Mouse (Mus musculus) stomach, embryonic 15.5 days (tissue): ENCODE data around the gene Zglp1. TPM values are rescaled to one million over a fixed set of nuclear protein-coding genes. Genes with fewer than 3 reads are reported as not detected.

Source experiments
- ATAC-seq: fragments of 200-750 bp; cut with Nextera tagmentation; 2 replicates; pipeline ENCODE4 v1.8.0; 2017; ENCODE audit warnings: low read depth, moderate number of reproducible peaks, moderate TSS enrichment; ENCODE audit not compliant: insufficient read depth, low FRiP score
- H3K27ac ChIP-seq: fragments of 300-500 bp; sonication (generic); 2 replicates; pipeline ENCODE4 v1.5.1; 2015; ENCODE audit warnings: mild to moderate bottlenecking, inconsistent platforms
- H3K27me3 ChIP-seq: fragments of 300-500 bp; sonication (generic); replicated peaks from 2 replicates; pipeline ENCODE4 v1.6.1; 2015; ENCODE audit warnings: inconsistent platforms
- H3K36me3 ChIP-seq: fragments of 300-500 bp; sonication (generic); 2 replicates; pipeline ENCODE4 v1.6.1; 2015; ENCODE audit warnings: inconsistent platforms
- H3K4me1 ChIP-seq: fragments of 300-500 bp; sonication (generic); 2 replicates; pipeline ENCODE4 v1.6.1; 2015; ENCODE audit warnings: inconsistent platforms
- H3K4me2 ChIP-seq: fragments of 300-500 bp; sonication (generic); 2 replicates; pipeline ENCODE4 v1.6.1; 2015; ENCODE audit warnings: mild to moderate bottlenecking, inconsistent platforms
- H3K4me3 ChIP-seq: fragments of 300-500 bp; sonication (generic); replicated peaks from 2 replicates; pipeline ENCODE4 v1.5.1; 2015; ENCODE audit warnings: inconsistent platforms
- H3K9ac ChIP-seq: fragments of 300-500 bp; sonication (generic); 2 replicates; pipeline ENCODE4 v1.6.1; 2015; ENCODE audit warnings: inconsistent platforms
- H3K9me3 ChIP-seq: fragments of 300-500 bp; sonication (generic); 2 replicates; pipeline ENCODE4 v1.6.1; 2016; ENCODE audit warnings: inconsistent platforms
- WGBS: fragments of 180-500 bp; shearing (Covaris S2); methylation state at CpG from one replicate; pipeline ENCODE4 v1.1.7; 2015; 5-methylcytosine and 5-hydroxymethylcytosine counted together
- polyA plus RNA-seq: library from polyadenylated mRNA; unstranded; fragments of >200 nt; fragmentation: Nextera tagmentation; extraction: Ambion mirVana; gene quantifications from 2 replicates; pipeline ENCODE4 v1.2.1, GENCODE M21; 2015

Gene Zglp1
- polyA plus RNA-seq, 1 experiment from 2014 or later = not detected

- Histone ChIP-seq H3K27me3 (peaks cover 66% of the 10 kb centered on the region), H3K4me3 (peak overlapping the region; percentile 54), H3K9me3 (no peaks in the 10 kb centered on the region), H3K27ac (no peak overlapping the region), H3K4me2 (peak overlapping the region; percentile 98), H3K9ac (peak overlapping the region; percentile 26; the same call in 1 of the 2 replicates), H3K36me3 (no peaks in the 10 kb centered on the region), H3K4me1 (peaks cover 49% of the 10 kb centered on the region)
- 6% methylated on average over 7 of the region's 7 CpGs for WGBS
- ATAC-seq = no peak
These were observed 34.4 kb downstream of the Zglp1 start for GRCm38 (mm10) chr9:21032491-21032890.

DNA sequence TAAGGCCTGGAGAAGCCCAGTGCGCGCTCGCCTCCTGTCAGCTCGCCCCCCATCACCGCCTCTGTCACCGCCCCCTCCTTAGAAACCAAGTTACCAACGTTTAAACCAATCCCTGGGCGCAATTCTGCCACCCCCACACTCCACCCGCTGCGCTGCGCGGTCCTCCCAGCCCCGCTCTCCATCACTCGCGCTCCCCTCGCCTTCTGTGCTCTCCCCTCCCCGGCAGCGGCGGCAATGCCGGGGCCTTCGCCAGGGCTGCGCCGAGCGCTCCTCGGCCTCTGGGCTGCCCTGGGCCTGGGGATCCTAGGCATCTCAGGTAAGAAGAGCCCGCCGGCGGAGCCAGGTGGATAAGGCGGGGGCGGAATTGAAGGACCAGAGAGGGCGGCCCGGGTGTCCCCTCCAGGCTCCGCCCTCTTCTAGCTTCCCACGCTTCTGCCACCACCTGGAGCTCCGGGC is 35.0 kb downstream of the Zglp1 start, which contains the start of gene Icam5:
TSS of gene Icam5 (plus strand) at position 178 of the 456 bp plus-strand sequence.
- Histone ChIP-seq H3K9me3 (no peaks in the 10 kb centered on the region), H3K27ac (peak within 1 kb of the TSS; percentile 55; the same call in 1 of the 2 replicates), H3K4me3 (peak within 1 kb of the TSS; percentile 54), H3K4me1 (peaks cover 44% of the 10 kb centered on the region), H3K27me3 (peaks cover 63% of the 10 kb centered on the region), H3K9ac (peak within 1 kb of the TSS; percentile 26; the same call in 1 of the 2 replicates), H3K4me2 (peak within 1 kb of the TSS; percentile 98), H3K36me3 (no peaks in the 10 kb centered on the region)
- ATAC-seq = no peak
- under 1% methylated on average over 35 of the region's 35 CpGs for WGBS

DNA sequence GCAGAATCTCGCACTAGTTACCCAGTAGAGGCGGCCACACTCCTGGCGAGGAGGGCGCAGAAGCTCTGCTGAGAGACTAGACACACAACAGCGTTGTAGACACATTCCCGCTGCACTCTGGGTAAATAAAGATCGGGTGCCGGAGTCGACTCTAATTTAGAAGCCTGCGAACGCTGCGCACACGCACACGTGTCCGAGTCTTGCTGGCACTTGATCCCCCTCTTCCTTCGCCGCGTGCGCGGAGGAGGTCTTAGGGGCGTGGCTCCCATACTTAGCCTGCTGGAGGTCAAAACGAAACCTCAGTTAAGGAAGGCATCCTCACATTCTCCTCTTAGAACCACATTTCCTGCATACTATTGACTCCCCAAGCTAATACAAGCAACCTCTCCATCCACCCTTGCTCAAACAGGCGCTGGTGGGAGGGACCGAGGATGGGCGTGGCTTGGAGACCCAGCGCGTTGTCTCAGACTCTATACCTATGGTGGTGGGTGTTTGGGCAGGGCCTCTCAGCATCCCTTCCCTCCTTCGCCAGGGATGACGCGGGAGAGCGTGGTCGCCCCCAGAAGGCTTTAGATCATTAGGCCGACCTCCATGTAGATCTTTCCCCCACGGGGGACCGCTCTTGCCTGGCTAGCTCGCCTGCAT is 35.5 kb downstream of the Zglp1 start:
- peak overlapping the region; percentile 55; the same call in 1 of the 2 replicates for H3K27ac ChIP-seq
- H3K36me3 ChIP-seq = no peaks in the 10 kb centered on the region
- H3K4me1 ChIP-seq = peaks cover 44% of the 10 kb centered on the region
- H3K9ac ChIP-seq = no peak overlapping the region; the same call in 1 of the 2 replicates
- ATAC-seq = no peak; the same call in 1 of the 2 replicates
- under 1% methylated on average over 36 of the region's 36 CpGs for WGBS
- no peaks in the 10 kb centered on the region for H3K9me3 ChIP-seq
- H3K4me3 ChIP-seq = peak overlapping the region; percentile 54
- peaks cover 57% of the 10 kb centered on the region for H3K27me3 ChIP-seq
- peak overlapping the region; percentile 98 for H3K4me2 ChIP-seq

GRCm38 (mm10) chr9:21030781-21031250 is 36.1 kb downstream of the Zglp1 start:
- Histone ChIP-seq H3K4me3 (peak overlapping the region; percentile 54), H3K27ac (peak overlapping the region; percentile 55; the same call in 1 of the 2 replicates), H3K4me1 (peaks cover 44% of the 10 kb centered on the region), H3K4me2 (peak overlapping the region; percentile 98), H3K9ac (no peak overlapping the region), H3K9me3 (no peaks in the 10 kb centered on the region), H3K27me3 (peaks cover 52% of the 10 kb centered on the region), H3K36me3 (no peaks in the 10 kb centered on the region)
- WGBS = 0% methylated on average over 13 of the region's 13 CpGs
- peak; percentile 73; the same call in 1 of the 2 replicates for ATAC-seq

- Histone ChIP-seq H3K27me3 (peaks cover 45% of the 10 kb centered on the region), H3K4me1 (peaks cover 44% of the 10 kb centered on the region), H3K9me3 (no peaks in the 10 kb centered on the region), H3K27ac (no peak overlapping the region), H3K36me3 (no peaks in the 10 kb centered on the region), H3K4me3 (peak overlapping the region; percentile 54), H3K4me2 (peak overlapping the region; percentile 98), H3K9ac (no peak overlapping the region)
- WGBS = 24% methylated on average over 22 of the region's 22 CpGs
- ATAC-seq = no peak
These were observed 36.8 kb downstream of the Zglp1 start for GRCm38 (mm10) chr9:21030055-21030600.

DNA sequence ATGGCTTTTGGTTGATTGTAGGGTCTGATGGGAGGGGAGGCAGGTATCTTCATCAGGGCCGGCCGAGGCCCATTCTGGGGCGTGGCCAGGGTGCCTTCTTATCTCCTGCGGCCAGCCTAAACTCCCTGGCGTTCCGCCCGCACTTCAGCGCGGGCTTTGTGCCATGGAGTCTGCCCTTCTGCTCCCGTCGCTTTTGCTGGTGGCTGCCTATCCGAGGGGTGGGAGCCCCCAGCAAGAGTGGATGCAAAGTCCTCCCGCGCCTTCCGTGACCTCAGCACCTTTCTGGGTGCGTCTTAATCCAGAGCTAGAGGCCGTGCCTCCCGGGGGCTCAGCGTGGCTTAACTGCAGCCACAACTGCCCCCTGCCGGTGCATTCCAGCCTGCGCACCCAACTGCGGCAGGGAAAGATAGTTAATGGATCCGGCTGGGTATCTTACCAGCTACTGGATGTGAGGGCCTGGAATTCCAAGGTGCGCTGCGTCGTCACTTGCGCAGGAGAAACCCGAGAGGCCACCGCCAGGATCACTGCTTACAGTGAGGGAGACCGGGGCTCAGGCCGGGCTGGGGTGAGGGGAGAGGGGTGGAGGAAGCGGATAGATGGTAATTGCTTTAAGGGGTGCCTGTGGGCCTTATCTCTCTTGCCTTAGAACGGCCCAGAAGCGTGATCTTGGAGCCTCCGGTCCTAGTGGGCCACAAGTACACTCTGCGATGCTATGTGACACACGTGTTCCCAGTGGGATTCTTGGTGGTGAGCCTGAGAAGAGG is 37.4 kb downstream of the Zglp1 start, which contains the start of gene Icam4:
TSS of gene Icam4 (plus strand) at position 83 of the 764 bp plus-strand sequence.
- Histone ChIP-seq H3K4me2 (peak within 1 kb of the TSS; percentile 98), H3K4me1 (peaks cover 39% of the 10 kb centered on the region), H3K27me3 (peaks cover 38% of the 10 kb centered on the region), H3K36me3 (no peaks in the 10 kb centered on the region), H3K9ac (no peak within 1 kb of the TSS), H3K4me3 (peak within 1 kb of the TSS; percentile 54), H3K9me3 (no peaks in the 10 kb centered on the region), H3K27ac (peak within 1 kb of the TSS; percentile 23; the same call in 1 of the 2 replicates)
- WGBS = 2% methylated on average over 37 of the region's 37 CpGs
- ATAC-seq = peak; percentile 66; the same call in 1 of the 2 replicates

DNA sequence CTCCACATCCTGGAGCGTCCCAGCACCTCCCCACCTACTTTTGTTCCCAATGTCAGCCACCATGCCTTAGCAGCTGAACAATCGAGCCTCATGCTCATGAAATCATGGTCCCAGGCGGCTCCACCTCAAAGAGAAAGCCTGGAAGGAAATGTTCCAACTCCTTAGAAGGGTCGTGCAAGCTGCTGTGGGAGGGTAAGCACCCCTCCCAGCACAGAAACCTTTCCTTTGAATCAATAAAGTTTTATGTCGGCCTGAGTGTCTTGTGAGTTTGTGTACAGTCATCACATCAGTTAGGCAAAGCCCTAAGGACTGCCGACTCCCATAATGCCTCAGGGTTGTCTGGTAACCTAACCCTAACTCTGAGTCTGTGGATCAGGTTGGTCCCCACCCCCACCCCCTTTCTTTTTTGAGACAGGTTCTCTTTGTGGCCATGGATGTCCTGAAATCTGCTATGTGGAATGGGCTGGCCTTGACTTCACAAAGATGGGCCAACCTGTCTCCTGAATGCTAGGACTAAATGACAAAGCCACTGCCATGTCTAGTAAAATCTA is 38.3 kb downstream of the Zglp1 start:
- Histone ChIP-seq H3K9ac (no peak overlapping the region), H3K27ac (no peak overlapping the region), H3K27me3 (peaks cover 33% of the 10 kb centered on the region), H3K4me3 (no peak overlapping the region), H3K36me3 (no peaks in the 10 kb centered on the region), H3K9me3 (no peaks in the 10 kb centered on the region), H3K4me1 (peaks cover 38% of the 10 kb centered on the region), H3K4me2 (no peak overlapping the region)
- no peak for ATAC-seq
- WGBS = 68% methylated on average over 6 of the region's 6 CpGs

GRCm38 (mm10) chr9:21027774-21028290 is 39.1 kb downstream of the Zglp1 start:
- H3K4me3 ChIP-seq = no peak overlapping the region
- H3K9ac ChIP-seq = no peak overlapping the region
- 62% methylated on average over 8 of the region's 8 CpGs for WGBS
- H3K9me3 ChIP-seq = no peaks in the 10 kb centered on the region
- no peak overlapping the region for H3K4me2 ChIP-seq
- peaks cover 35% of the 10 kb centered on the region for H3K4me1 ChIP-seq
- H3K27ac ChIP-seq = no peak overlapping the region
- H3K27me3 ChIP-seq = peaks cover 25% of the 10 kb centered on the region
- ATAC-seq = no peak
- H3K36me3 ChIP-seq = no peaks in the 10 kb centered on the region

- H3K36me3 ChIP-seq = no peaks in the 10 kb centered on the region
- H3K9me3 ChIP-seq = no peaks in the 10 kb centered on the region
- no peak overlapping the region for H3K9ac ChIP-seq
- H3K27me3 ChIP-seq = peaks cover 15% of the 10 kb centered on the region
- H3K4me2 ChIP-seq = no peak overlapping the region
- peaks cover 25% of the 10 kb centered on the region for H3K4me1 ChIP-seq
- no peak for ATAC-seq
- no peak overlapping the region for H3K4me3 ChIP-seq
- WGBS = 78% methylated on average over 12 of the region's 12 CpGs
- no peak overlapping the region for H3K27ac ChIP-seq
These were observed 40.0 kb downstream of the Zglp1 start for GRCm38 (mm10) chr9:21026849-21027248.

- H3K4me3 ChIP-seq = 0 out of 2 replicates have a peak overlapping the region, but pooled peaks have one; percentile 5
- H3K27me3 ChIP-seq = peaks cover 11% of the 10 kb centered on the region
- H3K4me1 ChIP-seq = peaks cover 15% of the 10 kb centered on the region
- H3K4me2 ChIP-seq = peak overlapping the region; percentile 33
- no peaks in the 10 kb centered on the region for H3K9me3 ChIP-seq
- peak overlapping the region; percentile 57; the same call in 1 of the 2 replicates for H3K27ac ChIP-seq
- 55% methylated on average over 19 of the region's 19 CpGs for WGBS
- no peaks in the 10 kb centered on the region for H3K36me3 ChIP-seq
- ATAC-seq = no peak
- no peak overlapping the region for H3K9ac ChIP-seq
These were observed 41.6 kb downstream of the Zglp1 start for GRCm38 (mm10) chr9:21025258-21025810.

DNA sequence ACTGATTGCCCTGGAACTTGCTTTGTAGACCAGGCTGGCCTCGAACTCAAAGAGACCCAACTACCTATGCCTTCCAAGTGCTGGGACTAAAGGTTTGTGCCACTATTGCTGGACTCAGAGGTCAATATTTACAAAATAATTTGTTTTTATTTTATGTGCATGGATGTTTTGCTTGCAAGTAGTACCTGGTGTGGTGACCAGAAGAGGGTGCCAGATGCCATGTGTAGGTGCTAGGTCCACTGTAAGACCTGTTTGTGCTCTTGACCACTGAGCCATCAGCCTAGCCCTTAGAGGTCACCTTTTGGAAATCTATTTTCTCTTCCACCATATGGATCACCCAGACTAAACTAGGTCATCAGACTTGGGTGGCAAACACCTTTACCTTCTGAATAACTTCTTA is 44.2 kb downstream of the Zglp1 start:
- Histone ChIP-seq H3K27ac (no peak overlapping the region), H3K27me3 (0 out of 2 replicates have a peak, but pooled peaks cover 3% of the 10 kb centered on the region), H3K9me3 (no peaks in the 10 kb centered on the region), H3K4me2 (no peak overlapping the region), H3K36me3 (no peaks in the 10 kb centered on the region), H3K4me3 (no peak overlapping the region), H3K9ac (no peak overlapping the region), H3K4me1 (no peaks in the 10 kb centered on the region)
- WGBS = 85% methylated on average over 1 of the region's 1 CpGs
- no peak for ATAC-seq
